Mouse (Mus musculus): ENCODE measurements around the gene Synj2.

GRCm38 (mm10) chr17:5987271-5988056 is 46.4 kb downstream of the Synj2 start:
- TF ChIP-seq CTCF (IDR thresholded peaks at IDR 0.05; ENCODE audit: borderline replicate concordance, extremely low read depth, insufficient read depth, insufficient read length) (no peak), POLR2A (IDR thresholded peaks at IDR 0.05; ENCODE audit: borderline replicate concordance, extremely low read depth, insufficient read depth, insufficient read length, poor library complexity, severe bottlenecking) (no peak)

Data from brain, embryonic 14.5 days (tissue).